Mouse (Mus musculus): ENCODE results near the gene Lypla2. TPM values are rescaled to one million over a fixed set of nuclear protein-coding genes. Genes with fewer than 3 reads are reported as not detected.
"Not testable (repeated sequence)": the region's sequence is repeated elsewhere in the genome, so short reads cannot be mapped to it uniquely, and the experiment has no call there.

Gene Lypla2
- polyA plus RNA-seq, 1 experiment from 2014 or later, result 149 TPM

GRCm38 (mm10) chr4:135949911-135950310 is 22.5 kb downstream of the Lypla2 start:
- no peak for DNase-seq (ENCODE audit: low spot score)

GRCm38 (mm10) chr4:135949475-135949874 is 23.0 kb downstream of the Lypla2 start:
- DNase-seq (ENCODE audit: low spot score), result no peak

- no peak for DNase-seq (ENCODE audit: low spot score)
Observed at GRCm38 (mm10) chr4:135948142-135948541, 24.3 kb downstream of the Lypla2 start.

GRCm38 (mm10) chr4:135946659-135947301 is 25.6 kb downstream of the Lypla2 start:
- DNase-seq (ENCODE audit: low spot score), result no peak

- DNase-seq (ENCODE audit: low spot score), result peak; percentile 93
Observed at GRCm38 (mm10) chr4:135946278-135946658, 26.2 kb downstream of the Lypla2 start, which contains the start of gene Hmgcl. TSS of gene Hmgcl (plus strand) at chr4:135946448.

GRCm38 (mm10) chr4:135945706-135946105 is 26.7 kb downstream of the Lypla2 start:
- DNase-seq (ENCODE audit: low spot score), result no peak

- DNase-seq (ENCODE audit: low spot score), result no peak
Observed at GRCm38 (mm10) chr4:135943389-135943788, 29.0 kb downstream of the Lypla2 start.

- no peak for DNase-seq (ENCODE audit: low spot score)
Observed at GRCm38 (mm10) chr4:135942193-135942592, 30.2 kb downstream of the Lypla2 start.

GRCm38 (mm10) chr4:135941026-135941425 is 31.4 kb downstream of the Lypla2 start:
- not testable (repeated sequence) for DNase-seq (ENCODE audit: low spot score)

- no peak for DNase-seq (ENCODE audit: low spot score)
Observed at GRCm38 (mm10) chr4:135938858-135939257, 33.6 kb downstream of the Lypla2 start.

- no peak for DNase-seq (ENCODE audit: low spot score)
Observed at GRCm38 (mm10) chr4:135935502-135935901, 36.9 kb downstream of the Lypla2 start.

- no peak for DNase-seq (ENCODE audit: low spot score)
Observed at GRCm38 (mm10) chr4:135934708-135935500, 37.5 kb downstream of the Lypla2 start.

GRCm38 (mm10) chr4:135931832-135932231 is 40.6 kb downstream of the Lypla2 start:
- DNase-seq (ENCODE audit: low spot score), result peak; percentile 70

GRCm38 (mm10) chr4:135930239-135930638 is 42.2 kb downstream of the Lypla2 start:
- DNase-seq (ENCODE audit: low spot score), result no peak

- DNase-seq (ENCODE audit: low spot score), result no peak
Observed at GRCm38 (mm10) chr4:135929828-135930227, 42.6 kb downstream of the Lypla2 start.

- no peak for DNase-seq (ENCODE audit: low spot score)
Observed at GRCm38 (mm10) chr4:135929405-135929804, 43.0 kb downstream of the Lypla2 start.

GRCm38 (mm10) chr4:135928376-135928775 is 44.0 kb downstream of the Lypla2 start:
- no peak for DNase-seq (ENCODE audit: low spot score)

GRCm38 (mm10) chr4:135926861-135927260 is 45.6 kb downstream of the Lypla2 start:
- DNase-seq (ENCODE audit: low spot score), result no peak

- no peak for DNase-seq (ENCODE audit: low spot score)
Observed at GRCm38 (mm10) chr4:135926195-135926808, 46.1 kb downstream of the Lypla2 start.

- DNase-seq (ENCODE audit: low spot score), result no peak
Observed at GRCm38 (mm10) chr4:135925341-135925740, 47.1 kb downstream of the Lypla2 start.

- DNase-seq (ENCODE audit: low spot score), result no peak
Observed at GRCm38 (mm10) chr4:135924418-135924817, 48.0 kb downstream of the Lypla2 start.

GRCm38 (mm10) chr4:135922190-135922589 is 50.2 kb downstream of the Lypla2 start:
- DNase-seq (ENCODE audit: low spot score), result no peak

All from thymus, postnatal 0 days (tissue).